Mouse (Mus musculus) forebrain, embryonic 12.5 days (tissue): ENCODE results near the gene Efnb3. TPM values are rescaled to one million over a fixed set of nuclear protein-coding genes. Genes with fewer than 3 reads are reported as not detected.
A peak's percentile ranks its signal among the peaks of the same experiment; 100 is the strongest.

Experiments used
- ATAC-seq: fragments of 200-750 bp; cut with Nextera tagmentation; 2 replicates; pipeline ENCODE4 v1.8.0; 2017; ENCODE audit warnings: moderate TSS enrichment; ENCODE audit not compliant: low FRiP score
- H3K27ac ChIP-seq: fragments of 300-500 bp; sonication (generic); 2 replicates; pipeline ENCODE4 v1.5.1; 2016; ENCODE audit warnings: mild to moderate bottlenecking
- H3K27me3 ChIP-seq: fragments of 300-500 bp; sonication (generic); 2 replicates; pipeline ENCODE4 v1.6.1; 2016; ENCODE audit warnings: mild to moderate bottlenecking
- H3K36me3 ChIP-seq: fragments of 300-500 bp; sonication (generic); replicated peaks from 2 replicates; pipeline ENCODE4 v1.6.1; 2016; ENCODE audit warnings: mild to moderate bottlenecking
- H3K4me1 ChIP-seq: fragments of 300-500 bp; sonication (generic); 2 replicates; pipeline ENCODE4 v1.6.1; 2016
- H3K4me2 ChIP-seq: fragments of 300-500 bp; sonication (generic); 2 replicates; pipeline ENCODE4 v1.6.1; 2016; ENCODE audit warnings: mild to moderate bottlenecking, moderate library complexity
- H3K4me3 ChIP-seq: fragments of 300-500 bp; sonication (generic); replicated peaks from 2 replicates; pipeline ENCODE4 v1.5.1; 2016; ENCODE audit warnings: mild to moderate bottlenecking
- H3K9ac ChIP-seq: fragments of 300-500 bp; sonication (generic); 2 replicates; pipeline ENCODE4 v1.6.1; 2016; ENCODE audit warnings: mild to moderate bottlenecking
- H3K9me3 ChIP-seq: fragments of 300-500 bp; sonication (generic); 2 replicates; pipeline ENCODE4 v1.6.1; 2016
- WGBS: fragments of 180-500 bp; shearing (Covaris S2); methylation state at CpG from one replicate; pipeline ENCODE4 v1.1.7; 2016; 5-methylcytosine and 5-hydroxymethylcytosine counted together
- polyA plus RNA-seq: library from polyadenylated mRNA; unstranded; fragments of >200 nt; fragmentation: Nextera tagmentation; extraction: Ambion mirVana; gene quantifications from 2 replicates; pipeline ENCODE4 v1.2.1, GENCODE M21; 2016

The Efnb3 gene
- polyA plus RNA-seq, 1 experiment from 2014 or later, result 63.7 TPM

GRCm38 (mm10) chr11:69559183-69559582 is 822 bp downstream of the Efnb3 start:
- WGBS, result 16% methylated on average over 5 of the region's 5 CpGs
- Histone ChIP-seq H3K27me3 (0 out of 2 replicates have a peak, but pooled peaks cover 12% of the 10 kb centered on the region), H3K4me3 (peak overlapping the region; percentile 78), H3K4me2 (peak overlapping the region; percentile 97), H3K36me3 (peaks cover 41% of the 10 kb centered on the region), H3K9ac (peak overlapping the region; percentile 96), H3K27ac (peak overlapping the region; percentile 90), H3K9me3 (no peaks in the 10 kb centered on the region), H3K4me1 (peaks cover 75% of the 10 kb centered on the region)
- no peak for ATAC-seq

GRCm38 (mm10) chr11:69558756-69559155 is 1.2 kb downstream of the Efnb3 start:
- Histone ChIP-seq H3K27ac (no peak overlapping the region), H3K4me2 (peak overlapping the region; percentile 97), H3K4me3 (peak overlapping the region; percentile 78), H3K4me1 (peaks cover 78% of the 10 kb centered on the region), H3K27me3 (0 out of 2 replicates have a peak, but pooled peaks cover 12% of the 10 kb centered on the region), H3K36me3 (peaks cover 37% of the 10 kb centered on the region), H3K9ac (peak overlapping the region; percentile 96), H3K9me3 (no peaks in the 10 kb centered on the region)
- 60% methylated on average over 6 of the region's 6 CpGs for WGBS
- no peak for ATAC-seq

GRCm38 (mm10) chr11:69557381-69557958 is 2.5 kb downstream of the Efnb3 start:
- ATAC-seq, result 0 out of 2 replicates have a peak, but pooled peaks have one; percentile 18
- 0 out of 2 replicates have a peak, but pooled peaks cover 7% of the 10 kb centered on the region for H3K27me3 ChIP-seq
- H3K9ac ChIP-seq, result peak overlapping the region; percentile 48; the same call in 1 of the 2 replicates
- H3K4me1 ChIP-seq, result peaks cover 91% of the 10 kb centered on the region
- H3K36me3 ChIP-seq, result peaks cover 24% of the 10 kb centered on the region
- 11% methylated on average over 14 of the region's 14 CpGs for WGBS
- H3K4me3 ChIP-seq, result peak overlapping the region; percentile 78
- H3K4me2 ChIP-seq, result peak overlapping the region; percentile 97
- no peaks in the 10 kb centered on the region for H3K9me3 ChIP-seq
- H3K27ac ChIP-seq, result peak overlapping the region; percentile 76

GRCm38 (mm10) chr11:69554539-69555140 is 5.4 kb downstream of the Efnb3 start:
- peaks cover 14% of the 10 kb centered on the region for H3K36me3 ChIP-seq
- H3K27ac ChIP-seq, result peak overlapping the region; percentile 43
- 81% methylated on average over 5 of the region's 5 CpGs for WGBS
- no peaks in the 10 kb centered on the region; the same call in 1 of the 2 replicates for H3K27me3 ChIP-seq
- no peak for ATAC-seq
- H3K9ac ChIP-seq, result no peak overlapping the region
- H3K4me1 ChIP-seq, result peaks cover 80% of the 10 kb centered on the region
- H3K4me2 ChIP-seq, result no peak overlapping the region
- H3K9me3 ChIP-seq, result no peaks in the 10 kb centered on the region
- no peak overlapping the region for H3K4me3 ChIP-seq

- peak; percentile 20 for ATAC-seq
- peak overlapping the region; percentile 19; the same call in 1 of the 2 replicates for H3K4me3 ChIP-seq
Measured at GRCm38 (mm10) chr11:69553341-69553721, 6.7 kb downstream of the Efnb3 start.

GRCm38 (mm10) chr11:69552622-69553340 is 7.2 kb downstream of the Efnb3 start:
- H3K27me3 ChIP-seq, result peaks cover 13% of the 10 kb centered on the region; the same call in 1 of the 2 replicates
- H3K4me2 ChIP-seq, result peak overlapping the region; percentile 41
- no peaks in the 10 kb centered on the region for H3K9me3 ChIP-seq
- H3K36me3 ChIP-seq, result peaks cover 14% of the 10 kb centered on the region
- peak overlapping the region; percentile 19; the same call in 1 of the 2 replicates for H3K4me3 ChIP-seq
- peak overlapping the region; percentile 93 for H3K27ac ChIP-seq
- ATAC-seq, result peak; percentile 88
- peaks cover 80% of the 10 kb centered on the region for H3K4me1 ChIP-seq
- 10% methylated on average over 14 of the region's 14 CpGs for WGBS
- no peak overlapping the region for H3K9ac ChIP-seq

More at GRCm38 (mm10) chr11:69553341-69553721, 6.7 kb downstream of the Efnb3 start:
- H3K4me1 ChIP-seq, result peaks cover 80% of the 10 kb centered on the region
- no peaks in the 10 kb centered on the region for H3K9me3 ChIP-seq
- no peak overlapping the region for H3K9ac ChIP-seq
- peaks cover 10% of the 10 kb centered on the region; the same call in 1 of the 2 replicates for H3K27me3 ChIP-seq
- 0% methylated on average over 2 of the region's 2 CpGs for WGBS
- peaks cover 14% of the 10 kb centered on the region for H3K36me3 ChIP-seq
- H3K27ac ChIP-seq, result peak overlapping the region; percentile 93
- H3K4me2 ChIP-seq, result peak overlapping the region; percentile 41

- Histone ChIP-seq H3K36me3 (peaks cover 9% of the 10 kb centered on the region; the same call in 1 of the 2 replicates), H3K27me3 (peaks cover 13% of the 10 kb centered on the region; the same call in 1 of the 2 replicates), H3K27ac (no peak overlapping the region), H3K4me2 (no peak overlapping the region), H3K9ac (no peak overlapping the region), H3K9me3 (no peaks in the 10 kb centered on the region), H3K4me3 (no peak overlapping the region), H3K4me1 (peaks cover 80% of the 10 kb centered on the region)
- ATAC-seq, result no peak
- 69% methylated on average over 4 of the region's 4 CpGs for WGBS
Measured at GRCm38 (mm10) chr11:69551310-69551709, 8.7 kb downstream of the Efnb3 start.

GRCm38 (mm10) chr11:69549060-69549656 is 10.8 kb downstream of the Efnb3 start, which contains the start of gene Dnah2:
Gene Dnah2, minus strand, starts transcription at chr11:69549110.
- Histone ChIP-seq H3K27me3 (peaks cover 13% of the 10 kb centered on the region; the same call in 1 of the 2 replicates), H3K9me3 (no peaks in the 10 kb centered on the region), H3K4me1 (peaks cover 77% of the 10 kb centered on the region), H3K4me2 (peak within 1 kb of the TSS; percentile 92), H3K4me3 (no peak within 1 kb of the TSS), H3K9ac (peak within 1 kb of the TSS; percentile 40; the same call in 1 of the 2 replicates), H3K36me3 (no peaks in the 10 kb centered on the region), H3K27ac (peak within 1 kb of the TSS; percentile 91)
- no peak for ATAC-seq
- 61% methylated on average over 12 of the region's 12 CpGs for WGBS

- ATAC-seq, result no peak
- WGBS, result 4% methylated on average over 15 of the region's 15 CpGs
- peaks cover 13% of the 10 kb centered on the region; the same call in 1 of the 2 replicates for H3K27me3 ChIP-seq
- H3K27ac ChIP-seq, result peak overlapping the region; percentile 91
- peaks cover 69% of the 10 kb centered on the region for H3K4me1 ChIP-seq
- peak overlapping the region; percentile 92 for H3K4me2 ChIP-seq
- H3K36me3 ChIP-seq, result no peaks in the 10 kb centered on the region
- H3K9me3 ChIP-seq, result no peaks in the 10 kb centered on the region
- peak overlapping the region; percentile 63 for H3K9ac ChIP-seq
- H3K4me3 ChIP-seq, result peak overlapping the region; percentile 45
Measured at GRCm38 (mm10) chr11:69547071-69547470, 12.9 kb downstream of the Efnb3 start.

- under 1% methylated on average over 44 of the region's 44 CpGs for WGBS
- Histone ChIP-seq H3K27ac (peak overlapping the region; percentile 91), H3K4me3 (peak overlapping the region; percentile 45), H3K9ac (peak overlapping the region; percentile 63), H3K27me3 (peaks cover 13% of the 10 kb centered on the region; the same call in 1 of the 2 replicates), H3K4me1 (peaks cover 67% of the 10 kb centered on the region), H3K9me3 (no peaks in the 10 kb centered on the region), H3K36me3 (no peaks in the 10 kb centered on the region), H3K4me2 (peak overlapping the region; percentile 92)
- peak; percentile 77 for ATAC-seq
Measured at GRCm38 (mm10) chr11:69546423-69547053, 13.5 kb downstream of the Efnb3 start.

- Histone ChIP-seq H3K4me3 (peak overlapping the region; percentile 45), H3K9me3 (no peaks in the 10 kb centered on the region), H3K4me1 (peaks cover 67% of the 10 kb centered on the region), H3K4me2 (peak overlapping the region; percentile 92), H3K9ac (peak overlapping the region; percentile 63), H3K27me3 (peaks cover 13% of the 10 kb centered on the region; the same call in 1 of the 2 replicates), H3K27ac (peak overlapping the region; percentile 91), H3K36me3 (no peaks in the 10 kb centered on the region)
- 11% methylated on average over 7 of the region's 7 CpGs for WGBS
- ATAC-seq, result 0 out of 2 replicates have a peak, but pooled peaks have one; percentile 15
Measured at GRCm38 (mm10) chr11:69545957-69546356, 14.0 kb downstream of the Efnb3 start.
